Mouse (Mus musculus) heart, adult 2 months (tissue): ENCODE measurements at regions not wholly inside any gene's neighbourhood (a gene's known extent, or its start where the extent isn't known, plus 50 kb on each side); places are given as distances from the start of the nearest gene placed in this dataset.

Source experiments
- DNase-seq, 2 experiments: peaks; one replicate each; pipeline ENCODE4 v3.0.0; 2021
- H3K27ac ChIP-seq: fragments of 200-600 bp; 2 replicates; pipeline ENCODE4 v1.8.1; 2022
- H3K27me3 ChIP-seq: fragments of 200-500 bp; 2 replicates; pipeline ENCODE4 v1.6.1; 2012; ENCODE audit warnings: mild to moderate bottlenecking, low read length, inconsistent platforms, mixed read lengths; ENCODE audit not compliant: control insufficient read depth, insufficient read depth
- H3K36me3 ChIP-seq: fragments of 200-500 bp; 2 replicates; pipeline ENCODE4 v1.6.1; 2012; ENCODE audit warnings: low read length, inconsistent platforms; ENCODE audit not compliant: control insufficient read depth, insufficient read depth
- H3K4me1 ChIP-seq: fragments of 200-500 bp; 2 replicates; pipeline ENCODE4 v1.6.1; 2011; ENCODE audit warnings: low read length; ENCODE audit not compliant: control insufficient read depth, insufficient read depth
- H3K4me3 ChIP-seq: fragments of 200-600 bp; 2 replicates; pipeline ENCODE4 v1.8.1; 2022
- H3K79me2 ChIP-seq: fragments of 200-500 bp; replicated peaks from 2 replicates; pipeline ENCODE4 v1.6.1; 2012; ENCODE audit warnings: mild to moderate bottlenecking, inconsistent platforms, low read length, moderate library complexity, mixed read lengths; ENCODE audit not compliant: control insufficient read depth, insufficient read depth
- H3K9ac ChIP-seq: fragments of 200-500 bp; 2 replicates; pipeline ENCODE4 v1.6.1; 2012; ENCODE audit warnings: low read depth, mild to moderate bottlenecking, control low read depth, inconsistent platforms, low read length, mixed read lengths
- CTCF ChIP-seq: fragments of 200-600 bp; IDR thresholded peaks from 2 replicates; pipeline ENCODE4 v1.8.1; 2022; ENCODE audit warnings: antibody characterized with exemption, mild to moderate bottlenecking, moderate library complexity
- EP300 ChIP-seq: fragments of 200-500 bp; IDR thresholded peaks from 2 replicates; pipeline ENCODE4 v1.6.1; 2011; ENCODE audit warnings: low read depth, low read length, control low read depth; ENCODE audit not compliant: insufficient read depth
- POLR2A ChIP-seq: fragments of 200-500 bp; IDR thresholded peaks from 2 replicates; pipeline ENCODE4 v1.6.1; 2011; ENCODE audit warnings: mild to moderate bottlenecking, low read depth, low read length, control low read depth; ENCODE audit not compliant: insufficient read depth
- WGBS: fragments of 180-500 bp; shearing (Covaris S2); methylation state at CpG from one replicate; pipeline ENCODE4 v1.1.7; 2018; 5-methylcytosine and 5-hydroxymethylcytosine counted together
- intact Hi-C: fragments of 180-260 bp; cut with DNase I; formaldehyde crosslinking; loops from one replicate; pipeline ENCODE4 v1.15.1; 2025

DNA sequence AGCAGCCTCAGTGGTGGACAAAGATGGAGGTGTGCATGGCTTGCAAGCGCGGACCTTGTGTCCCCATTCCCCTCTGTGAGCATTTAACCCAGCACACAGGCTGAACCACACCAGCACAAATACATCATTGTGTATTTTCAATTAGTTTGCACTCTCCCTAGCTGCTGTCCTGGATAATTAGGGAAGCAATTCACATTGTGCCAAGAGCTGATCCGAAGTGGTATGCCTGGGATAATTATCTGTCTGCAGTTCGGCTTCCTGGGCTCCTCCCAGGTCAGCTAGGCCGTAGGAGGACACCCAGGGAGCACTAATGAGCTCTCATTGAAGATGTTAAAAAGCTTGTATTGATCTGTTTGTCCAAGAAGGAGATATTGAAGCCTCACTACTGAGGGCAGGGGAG is 648.8 kb upstream of the 3110018I06Rik start:
- no peak for DNase-seq
- Histone ChIP-seq H3K4me3 (no peak overlapping the region), H3K9ac (no peak overlapping the region), H3K36me3 (no peaks in the 10 kb centered on the region), H3K27me3 (no peaks in the 10 kb centered on the region), H3K79me2 (no peaks in the 10 kb centered on the region), H3K27ac (no peak overlapping the region), H3K4me1 (no peaks in the 10 kb centered on the region)
- 60% methylated on average over 5 of the region's 5 CpGs for WGBS
- TF ChIP-seq EP300 (no peak), CTCF (no peak), POLR2A (no peak)
- intact Hi-C loops = no loop called here

DNA sequence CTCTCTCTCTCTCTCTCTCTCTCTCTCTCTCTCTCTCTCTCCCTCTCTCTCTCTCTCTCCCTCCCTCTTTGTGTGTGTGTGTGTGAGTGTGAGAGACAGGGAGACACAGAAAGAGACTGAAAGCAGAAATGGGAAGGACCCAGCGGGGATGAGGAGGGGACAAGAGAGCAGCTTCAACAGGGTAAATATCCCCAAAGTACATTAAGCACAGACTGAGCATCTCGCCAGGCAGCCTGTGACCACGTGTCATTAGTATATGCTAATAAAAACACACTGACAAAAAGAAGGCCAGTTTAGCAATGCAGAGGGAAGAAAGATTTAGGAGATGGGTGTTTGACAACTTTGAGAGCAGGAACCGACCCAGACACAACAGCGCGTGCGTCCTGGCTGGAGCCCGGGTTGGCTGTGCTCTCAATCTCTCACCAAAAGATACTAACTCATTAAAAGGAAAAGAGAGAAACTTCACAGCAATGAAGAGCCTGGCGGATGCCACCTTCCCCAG is 648.2 kb upstream of the 3110018I06Rik start:
- Histone ChIP-seq H3K36me3 (no peaks in the 10 kb centered on the region), H3K9ac (no peak overlapping the region), H3K4me3 (no peak overlapping the region), H3K4me1 (no peaks in the 10 kb centered on the region), H3K27me3 (no peaks in the 10 kb centered on the region), H3K27ac (no peak overlapping the region), H3K79me2 (no peaks in the 10 kb centered on the region)
- 59% methylated on average over 9 of the region's 9 CpGs for WGBS
- intact Hi-C loops = no loop called here
- DNase-seq = no peak
- TF ChIP-seq CTCF (no peak), EP300 (no peak), POLR2A (no peak)

DNA sequence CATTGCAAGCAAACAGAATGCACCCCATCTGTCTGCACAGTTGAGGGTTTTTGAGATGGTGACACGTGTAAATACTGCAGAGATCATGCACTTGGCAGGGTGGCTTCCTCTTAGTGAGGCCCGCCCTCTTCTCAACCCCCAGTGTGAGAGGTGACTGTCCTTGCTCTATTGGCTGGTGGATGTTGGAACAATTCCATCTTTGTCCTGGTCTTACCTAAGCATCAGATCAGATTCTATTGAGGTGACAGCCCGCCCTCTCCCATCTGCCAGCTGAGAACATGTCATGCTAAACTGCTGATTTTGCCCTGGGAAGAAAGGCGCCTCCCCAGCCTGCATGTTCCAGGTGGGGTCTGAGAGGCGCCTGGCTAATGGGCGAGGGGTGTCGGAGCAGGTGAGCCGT is 646.4 kb upstream of the 3110018I06Rik start:
- TF ChIP-seq EP300 (no peak), CTCF (no peak)
- Histone ChIP-seq H3K9ac (no peak overlapping the region), H3K4me3 (no peak overlapping the region), H3K27ac (no peak overlapping the region), H3K27me3 (no peaks in the 10 kb centered on the region), H3K4me1 (no peaks in the 10 kb centered on the region), H3K79me2 (no peaks in the 10 kb centered on the region), H3K36me3 (no peaks in the 10 kb centered on the region)
- intact Hi-C loops = no loop called here
- no peak for DNase-seq
- WGBS = 67% methylated on average over 8 of the region's 8 CpGs

DNA sequence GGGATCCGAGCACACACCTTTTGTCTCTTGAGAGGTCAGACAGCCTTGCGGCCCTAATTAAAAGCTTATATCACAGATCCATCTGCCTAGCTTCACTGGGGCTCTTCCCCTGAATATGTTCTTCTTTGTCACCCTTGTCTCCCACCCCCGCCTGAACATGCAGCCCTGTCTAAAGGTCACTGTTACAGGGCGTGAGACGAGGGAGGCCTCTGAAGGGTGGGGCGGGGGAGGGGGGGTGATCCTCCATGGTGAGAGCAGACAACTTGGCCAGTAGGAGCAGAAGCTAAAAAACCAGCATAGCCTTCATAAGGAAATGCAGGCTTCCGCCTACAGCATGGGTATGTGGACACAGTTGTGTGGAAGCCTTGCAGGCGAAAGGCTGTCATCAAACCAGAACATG is 646.0 kb upstream of the 3110018I06Rik start:
- no peaks in the 10 kb centered on the region for H3K4me1 ChIP-seq
- H3K9ac ChIP-seq = no peak overlapping the region
- no peaks in the 10 kb centered on the region for H3K27me3 ChIP-seq
- TF ChIP-seq EP300 = no peak
- TF ChIP-seq CTCF = no peak
- TF ChIP-seq POLR2A = no peak
- intact Hi-C loops = no loop called here
- WGBS = 55% methylated on average over 8 of the region's 8 CpGs
- no peak for DNase-seq
- no peaks in the 10 kb centered on the region for H3K36me3 ChIP-seq
- no peak overlapping the region for H3K27ac ChIP-seq
- H3K79me2 ChIP-seq = no peaks in the 10 kb centered on the region
- H3K4me3 ChIP-seq = no peak overlapping the region

DNA sequence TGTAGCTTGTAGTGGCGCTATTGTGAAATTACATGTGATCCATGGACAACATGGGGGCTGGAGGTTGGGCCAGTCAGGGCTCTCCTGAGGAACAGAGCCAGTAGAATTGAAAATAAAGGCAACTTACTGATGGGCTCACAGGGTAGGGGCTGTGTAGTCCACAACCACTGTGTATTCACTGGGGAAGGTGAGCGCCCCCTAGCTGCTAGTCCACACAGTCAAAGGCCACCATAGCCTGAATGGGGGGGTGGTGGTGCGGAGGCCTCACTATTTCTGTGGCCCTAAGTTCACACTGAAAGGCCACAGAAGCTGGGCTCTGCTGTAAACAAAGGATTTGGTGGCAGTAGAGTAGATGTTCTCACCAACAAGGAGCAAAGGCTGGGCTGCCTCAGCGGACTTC is 636.8 kb upstream of the 3110018I06Rik start:
- Histone ChIP-seq H3K27ac (no peak overlapping the region), H3K79me2 (no peaks in the 10 kb centered on the region), H3K36me3 (no peaks in the 10 kb centered on the region), H3K9ac (no peak overlapping the region), H3K4me3 (no peak overlapping the region), H3K27me3 (no peaks in the 10 kb centered on the region), H3K4me1 (no peaks in the 10 kb centered on the region)
- no peak for TF ChIP-seq CTCF
- TF ChIP-seq POLR2A = no peak
- no peak for TF ChIP-seq EP300
- 77% methylated on average over 4 of the region's 4 CpGs for WGBS
- intact Hi-C loops = no loop called here
- DNase-seq = no peak

DNA sequence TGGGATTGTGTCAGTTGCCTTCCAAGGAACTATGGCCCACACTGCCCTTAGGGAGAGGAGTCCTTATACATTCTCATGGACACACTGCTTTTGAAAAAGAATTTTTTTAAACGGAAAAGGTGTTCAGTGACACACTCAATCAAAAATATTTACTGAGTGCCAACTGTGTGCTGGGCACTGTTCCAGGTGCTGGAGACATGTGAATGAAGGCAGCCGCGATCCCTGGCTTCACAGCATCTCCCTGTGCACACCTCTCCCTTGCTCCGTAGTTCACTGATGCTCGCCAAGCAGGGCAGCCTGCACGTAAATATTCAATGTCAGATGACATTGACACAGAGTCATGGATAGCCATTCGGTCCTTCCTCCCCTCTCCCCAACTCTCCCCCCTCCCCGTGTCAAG is 635.7 kb upstream of the 3110018I06Rik start:
- H3K79me2 ChIP-seq = no peaks in the 10 kb centered on the region
- no peaks in the 10 kb centered on the region for H3K27me3 ChIP-seq
- H3K4me3 ChIP-seq = no peak overlapping the region
- no peak for DNase-seq
- H3K9ac ChIP-seq = no peak overlapping the region
- intact Hi-C loops = no loop called here
- 59% methylated on average over 8 of the region's 8 CpGs for WGBS
- no peaks in the 10 kb centered on the region for H3K36me3 ChIP-seq
- H3K27ac ChIP-seq = no peak overlapping the region
- H3K4me1 ChIP-seq = no peaks in the 10 kb centered on the region
- no peak for TF ChIP-seq POLR2A
